Mouse (Mus musculus): ENCODE results near the gene Vps41.

Vps41 gene

GRCm38 (mm10) chr13:18875321-18875720, 158.2 kb downstream of the Vps41 start:
- no peak for DNase-seq (ENCODE audit: low spot score)

- DNase-seq (ENCODE audit: low spot score), result no peak
Observed at GRCm38 (mm10) chr13:18892910-18893309, 175.8 kb downstream of the Vps41 start.

GRCm38 (mm10) chr13:18896789-18897188, 179.7 kb downstream of the Vps41 start:
- DNase-seq (ENCODE audit: low spot score), result no peak

DNA sequence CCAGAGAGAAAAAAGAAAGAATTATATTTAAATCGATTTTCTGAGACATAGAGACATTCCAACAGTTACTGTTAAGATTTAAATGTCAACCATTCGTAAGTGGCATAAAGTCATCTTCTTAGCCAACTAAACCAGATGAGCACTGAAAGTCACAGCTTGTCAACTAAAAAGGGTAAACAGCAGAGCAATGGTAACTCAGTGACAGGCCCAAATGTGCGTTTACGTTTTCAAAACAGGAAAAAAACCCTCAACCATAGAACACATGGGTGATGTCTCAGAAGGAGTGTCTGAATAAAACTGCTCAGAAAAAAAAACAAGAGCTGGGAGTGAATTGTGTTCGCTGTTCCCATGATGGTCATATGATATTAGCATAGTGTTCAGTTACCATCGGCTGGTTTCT, 186.5 kb downstream of the Vps41 start:
- DNase-seq (ENCODE audit: low spot score), result no peak

GRCm38 (mm10) chr13:18914774-18915173, 197.7 kb downstream of the Vps41 start:
- no peak for DNase-seq (ENCODE audit: low spot score)
